Mouse (Mus musculus) forebrain, embryonic 13.5 days (tissue): ENCODE measurements around the gene Adgre5. TPM values are rescaled to one million over a fixed set of nuclear protein-coding genes. Genes with fewer than 3 reads are reported as not detected.

ENCODE experiments used
- ATAC-seq: fragments of 200-750 bp; cut with Nextera tagmentation; 2 replicates; pipeline ENCODE4 v1.8.0; 2017
- H3K27ac ChIP-seq: fragments of 300-500 bp; sonication (generic); 2 replicates; pipeline ENCODE4 v1.5.1; 2015; ENCODE audit warnings: inconsistent platforms, mild to moderate bottlenecking, moderate library complexity
- H3K27me3 ChIP-seq: fragments of 300-500 bp; sonication (generic); 2 replicates; pipeline ENCODE4 v1.6.1; 2015; ENCODE audit warnings: mild to moderate bottlenecking, inconsistent platforms
- H3K36me3 ChIP-seq: fragments of 300-500 bp; sonication (generic); 2 replicates; pipeline ENCODE4 v1.6.1; 2015; ENCODE audit warnings: mild to moderate bottlenecking, inconsistent platforms; ENCODE audit not compliant: poor library complexity, severe bottlenecking
- H3K4me1 ChIP-seq: fragments of 300-500 bp; sonication (generic); 2 replicates; pipeline ENCODE4 v1.6.1; 2015; ENCODE audit warnings: inconsistent platforms
- H3K4me2 ChIP-seq: fragments of 300-500 bp; sonication (generic); 2 replicates; pipeline ENCODE4 v1.6.1; 2015; ENCODE audit warnings: inconsistent platforms, mild to moderate bottlenecking, moderate library complexity
- H3K4me3 ChIP-seq: fragments of 300-500 bp; sonication (generic); 2 replicates; pipeline ENCODE4 v1.5.1; 2015; ENCODE audit warnings: mild to moderate bottlenecking, inconsistent platforms
- H3K9ac ChIP-seq: fragments of 300-500 bp; sonication (generic); 2 replicates; pipeline ENCODE4 v1.6.1; 2015; ENCODE audit warnings: mild to moderate bottlenecking, inconsistent platforms
- H3K9me3 ChIP-seq: fragments of 300-500 bp; sonication (generic); replicated peaks from 2 replicates; pipeline ENCODE4 v1.6.1; 2016; ENCODE audit warnings: inconsistent platforms
- WGBS: fragments of 180-500 bp; shearing (Covaris S2); methylation state at CpG from one replicate; pipeline ENCODE4 v1.1.7; 2015; 5-methylcytosine and 5-hydroxymethylcytosine counted together
- polyA plus RNA-seq: library from polyadenylated mRNA; unstranded; fragments of >200 nt; fragmentation: Nextera tagmentation; extraction: Ambion mirVana; gene quantifications from 2 replicates; pipeline ENCODE4 v1.2.1, GENCODE M21; 2015

Gene Adgre5
- polyA plus RNA-seq = 6.7 and 7.2 TPM in 2 replicates

- no peak for ATAC-seq
- peak within 1 kb of the TSS; percentile 66 for H3K9ac ChIP-seq
- no peaks in the 10 kb centered on the region for H3K36me3 ChIP-seq
- H3K27me3 ChIP-seq = peaks cover 39% of the 10 kb centered on the region
- H3K4me1 ChIP-seq = peaks cover 12% of the 10 kb centered on the region
- WGBS = under 1% methylated on average over 47 of the region's 56 CpGs
- no peak within 1 kb of the TSS for H3K27ac ChIP-seq
- peak within 1 kb of the TSS; percentile 79 for H3K4me2 ChIP-seq
- H3K9me3 ChIP-seq = no peaks in the 10 kb centered on the region
- peak within 1 kb of the TSS; percentile 44 for H3K4me3 ChIP-seq
These were observed at the start of gene Adgre5 for GRCm38 (mm10) chr8:83740976-83741741. TSS of gene Adgre5 (minus strand) at chr8:83741326.

GRCm38 (mm10) chr8:83789826-83790225, 48.7 kb upstream of the Adgre5 start:
- Histone ChIP-seq H3K27me3 (no peaks in the 10 kb centered on the region), H3K9me3 (no peaks in the 10 kb centered on the region), H3K4me3 (no peak overlapping the region), H3K27ac (no peak overlapping the region), H3K9ac (no peak overlapping the region; the same call in 1 of the 2 replicates), H3K4me2 (no peak overlapping the region), H3K36me3 (no peaks in the 10 kb centered on the region), H3K4me1 (peaks cover 8% of the 10 kb centered on the region; the same call in 1 of the 2 replicates)
- ATAC-seq = no peak
- WGBS = 80% methylated on average over 4 of the region's 4 CpGs

- H3K36me3 ChIP-seq = no peaks in the 10 kb centered on the region
- WGBS = 74% methylated on average over 10 of the region's 10 CpGs
These were observed 43.9 kb upstream of the Adgre5 start for GRCm38 (mm10) chr8:83785046-83785445.

GRCm38 (mm10) chr8:83782832-83783558, 41.9 kb upstream of the Adgre5 start:
- whole genome bisulfite sequencing = 14% methylated on average over 28 of the region's 28 CpGs
- H3K27ac ChIP-seq = no peak overlapping the region
- H3K9ac ChIP-seq = no peak overlapping the region
- ATAC-seq = peak; percentile 82
- peak overlapping the region; percentile 38 for H3K4me2 ChIP-seq
- peaks cover 3% of the 10 kb centered on the region; the same call in 1 of the 2 replicates for H3K4me1 ChIP-seq
- peak overlapping the region; percentile 6; the same call in 1 of the 2 replicates for H3K4me3 ChIP-seq
- peaks cover 16% of the 10 kb centered on the region; the same call in 1 of the 2 replicates for H3K27me3 ChIP-seq
- H3K36me3 ChIP-seq = no peaks in the 10 kb centered on the region
- no peaks in the 10 kb centered on the region for H3K9me3 ChIP-seq

More at GRCm38 (mm10) chr8:83785046-83785445, 43.9 kb upstream of the Adgre5 start:
- Histone ChIP-seq H3K9me3 (no peaks in the 10 kb centered on the region), H3K4me1 (peaks cover 3% of the 10 kb centered on the region; the same call in 1 of the 2 replicates), H3K9ac (no peak overlapping the region), H3K4me3 (no peak overlapping the region), H3K4me2 (no peak overlapping the region), H3K27ac (no peak overlapping the region), H3K27me3 (peaks cover 13% of the 10 kb centered on the region; the same call in 1 of the 2 replicates)
- no peak for ATAC-seq

- H3K4me3 ChIP-seq = no peak overlapping the region
- no peak overlapping the region for H3K9ac ChIP-seq
- H3K27me3 ChIP-seq = peaks cover 16% of the 10 kb centered on the region; the same call in 1 of the 2 replicates
- no peaks in the 10 kb centered on the region for H3K9me3 ChIP-seq
- no peak for ATAC-seq
- WGBS = 66% methylated on average over 5 of the region's 5 CpGs
- no peak overlapping the region for H3K27ac ChIP-seq
- H3K4me2 ChIP-seq = no peak overlapping the region
- H3K4me1 ChIP-seq = peaks cover 3% of the 10 kb centered on the region; the same call in 1 of the 2 replicates
- H3K36me3 ChIP-seq = no peaks in the 10 kb centered on the region
These were observed 38.5 kb upstream of the Adgre5 start for GRCm38 (mm10) chr8:83779610-83780009.

GRCm38 (mm10) chr8:83778051-83778450, 36.9 kb upstream of the Adgre5 start:
- Histone ChIP-seq H3K4me2 (no peak overlapping the region), H3K27me3 (peaks cover 16% of the 10 kb centered on the region; the same call in 1 of the 2 replicates), H3K4me3 (no peak overlapping the region), H3K27ac (no peak overlapping the region), H3K4me1 (peaks cover 2% of the 10 kb centered on the region; the same call in 1 of the 2 replicates), H3K36me3 (no peaks in the 10 kb centered on the region), H3K9ac (no peak overlapping the region), H3K9me3 (no peaks in the 10 kb centered on the region)
- 76% methylated on average over 3 of the region's 3 CpGs for WGBS
- no peak for ATAC-seq

- no peak overlapping the region for H3K9ac ChIP-seq
- ATAC-seq = no peak
- H3K4me2 ChIP-seq = no peak overlapping the region
- peaks cover 6% of the 10 kb centered on the region for H3K27me3 ChIP-seq
- peaks cover 5% of the 10 kb centered on the region; the same call in 1 of the 2 replicates for H3K4me1 ChIP-seq
- H3K4me3 ChIP-seq = no peak overlapping the region
- no peak overlapping the region for H3K27ac ChIP-seq
- H3K36me3 ChIP-seq = no peaks in the 10 kb centered on the region
- H3K9me3 ChIP-seq = no peaks in the 10 kb centered on the region
- 45% methylated on average over 4 of the region's 4 CpGs for WGBS
These were observed 35.5 kb upstream of the Adgre5 start for GRCm38 (mm10) chr8:83776632-83777031.

- WGBS = 95% methylated on average over 2 of the region's 2 CpGs
- no peaks in the 10 kb centered on the region for H3K36me3 ChIP-seq
- no peak overlapping the region for H3K9ac ChIP-seq
- no peaks in the 10 kb centered on the region; the same call in 1 of the 2 replicates for H3K27me3 ChIP-seq
- no peak overlapping the region for H3K27ac ChIP-seq
- H3K4me2 ChIP-seq = no peak overlapping the region
- ATAC-seq = no peak
- no peak overlapping the region for H3K4me3 ChIP-seq
- peaks cover 5% of the 10 kb centered on the region; the same call in 1 of the 2 replicates for H3K4me1 ChIP-seq
- H3K9me3 ChIP-seq = no peaks in the 10 kb centered on the region
These were observed 33.1 kb upstream of the Adgre5 start for GRCm38 (mm10) chr8:83774221-83774620.

- no peak overlapping the region for H3K27ac ChIP-seq
- ATAC-seq = no peak
- no peaks in the 10 kb centered on the region for H3K36me3 ChIP-seq
- peak overlapping the region; percentile 69 for H3K4me2 ChIP-seq
- H3K4me1 ChIP-seq = peaks cover 5% of the 10 kb centered on the region; the same call in 1 of the 2 replicates
- H3K9me3 ChIP-seq = no peaks in the 10 kb centered on the region
- H3K4me3 ChIP-seq = peak overlapping the region; percentile 39; the same call in 1 of the 2 replicates
- no peak overlapping the region for H3K9ac ChIP-seq
- no peaks in the 10 kb centered on the region; the same call in 1 of the 2 replicates for H3K27me3 ChIP-seq
- WGBS = 48% methylated on average over 6 of the region's 6 CpGs
These were observed 32.3 kb upstream of the Adgre5 start for GRCm38 (mm10) chr8:83773452-83773846.

GRCm38 (mm10) chr8:83772701-83773451, 31.8 kb upstream of the Adgre5 start:
- Histone ChIP-seq H3K9ac (peak overlapping the region; percentile 54), H3K27me3 (no peaks in the 10 kb centered on the region; the same call in 1 of the 2 replicates), H3K4me1 (peaks cover 5% of the 10 kb centered on the region; the same call in 1 of the 2 replicates), H3K4me3 (peak overlapping the region; percentile 39), H3K27ac (no peak overlapping the region), H3K36me3 (no peaks in the 10 kb centered on the region), H3K9me3 (no peaks in the 10 kb centered on the region), H3K4me2 (peak overlapping the region; percentile 69)
- peak; percentile 72 for ATAC-seq
- 6% methylated on average over 25 of the region's 25 CpGs for WGBS

GRCm38 (mm10) chr8:83771791-83772190, 30.7 kb upstream of the Adgre5 start:
- Histone ChIP-seq H3K27ac (no peak overlapping the region), H3K9me3 (0 out of 2 replicates have a peak, but pooled peaks cover 2% of the 10 kb centered on the region), H3K27me3 (no peaks in the 10 kb centered on the region; the same call in 1 of the 2 replicates), H3K36me3 (no peaks in the 10 kb centered on the region), H3K9ac (no peak overlapping the region), H3K4me3 (no peak overlapping the region), H3K4me1 (peaks cover 5% of the 10 kb centered on the region; the same call in 1 of the 2 replicates), H3K4me2 (no peak overlapping the region)
- no peak for ATAC-seq
- 77% methylated on average over 4 of the region's 4 CpGs for WGBS
